Mouse (Mus musculus): Measurements from ENCODE around the gene Slc17a2.

DNA sequence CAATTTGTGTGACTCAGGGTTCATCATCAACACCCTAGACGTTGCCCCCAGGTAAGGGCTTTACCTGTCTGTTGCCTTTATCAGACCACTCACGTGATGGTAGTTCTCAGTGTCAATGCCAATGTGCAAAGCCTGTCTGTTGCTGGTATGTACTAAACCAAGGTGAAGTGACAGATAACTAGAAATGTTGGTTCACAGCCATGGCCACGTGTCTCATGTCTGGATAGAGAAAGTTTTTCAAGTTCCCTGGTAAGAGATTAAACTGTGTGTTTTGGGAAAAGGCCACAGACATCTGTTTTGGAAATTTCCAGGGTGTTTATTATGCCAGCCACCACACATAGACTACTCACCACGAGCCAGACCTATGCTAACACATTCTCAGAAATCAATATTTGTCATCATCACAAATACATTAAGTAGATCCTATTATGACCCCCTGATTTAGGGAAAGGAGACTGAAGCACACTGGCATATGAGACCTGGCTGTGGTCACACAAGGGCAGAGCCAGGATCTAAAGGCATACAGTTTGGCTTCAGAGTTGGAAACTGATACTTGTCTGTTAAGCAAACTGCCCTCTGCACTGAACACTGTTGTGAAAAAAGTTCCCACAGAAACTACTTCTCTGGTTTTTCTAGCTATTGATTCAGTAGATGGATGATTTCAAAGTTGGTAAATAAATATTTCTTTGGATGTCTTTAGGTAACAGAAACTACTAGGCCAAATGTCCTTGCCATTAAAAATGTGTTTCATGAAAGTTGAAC, 13.6 kb downstream of the Slc17a2 start:
- TF ChIP-seq SIN3A (IDR thresholded peaks at IDR 0.05; ENCODE audit: low read length) (no peak), POLR2A (IDR thresholded peaks at IDR 0.05; ENCODE audit: low read depth, low read length) (no peak), EP300 (IDR thresholded peaks at IDR 0.05; ENCODE audit: low read length) (no peak), TBP (conservative IDR thresholded peaks at IDR 0.05; ENCODE audit: low read depth, low read length) (no peak), CTCF (conservative IDR thresholded peaks at IDR 0.05 in 1 of 2, IDR thresholded peaks at IDR 0.05 in 1 of 2; ENCODE audit: low read depth in 2 of 2, low read length in 2 of 2) (no peak), ZKSCAN1 (IDR thresholded peaks at IDR 0.05; ENCODE audit: borderline replicate concordance, low read depth, low read length) (no peak), ZNF384 (IDR thresholded peaks at IDR 0.05; ENCODE audit: low read depth, low read length) (no peak), ZC3H11A (IDR thresholded peaks at IDR 0.05; ENCODE audit: low read depth, low read length) (no peak), NRF1 (IDR thresholded peaks at IDR 0.05; ENCODE audit: low read depth, low read length) (no peak), ELF1 (IDR thresholded peaks at IDR 0.05; ENCODE audit: low read depth, low read length) (no peak), E2F4 (IDR thresholded peaks at IDR 0.05; ENCODE audit: insufficient replicate concordance, low read depth, low read length) (no peak), MEF2A (IDR thresholded peaks at IDR 0.05; ENCODE audit: borderline replicate concordance, low read depth, low read length) (no peak)
